Mouse (Mus musculus): ENCODE measurements around the gene Usp13.

- TF ChIP-seq CTCF (IDR thresholded peaks at IDR 0.05; ENCODE audit: borderline replicate concordance, extremely low read depth, insufficient read depth, insufficient read length) (no peak), POLR2A (IDR thresholded peaks at IDR 0.05; ENCODE audit: borderline replicate concordance, extremely low read depth, insufficient read depth, insufficient read length, poor library complexity, severe bottlenecking) (no peak)
Observed at GRCm38 (mm10) chr3:32947486-32947885, 130.1 kb downstream of the Usp13 start.

Data from brain, embryonic 14.5 days (tissue).